Mouse (Mus musculus) heart, postnatal 36 days (tissue): Measurements from ENCODE around the gene Il17c. TPM values are rescaled to one million over a fixed set of nuclear protein-coding genes. Genes with fewer than 3 reads are reported as not detected.

Experiments used
- DNase-seq, 2 experiments: peaks; one replicate each; pipeline ENCODE4 v3.0.0; 2021 to 2022
- intact Hi-C: fragments of 180-260 bp; cut with DNase I; formaldehyde crosslinking; loops from one replicate; pipeline ENCODE4 v1.15.1; 2025
- microRNA-seq, 2 experiments: library from miRNA; unstranded; fragments of <30 nt; microRNA quantifications; one replicate each; pipeline ENCODE4 v1.2.0; 2021; ENCODE audit warnings: borderline number of aligned reads in 2 of 2
- total RNA-seq, 2 experiments: library from RNA; stranded (reverse); gene quantifications; 2 replicates each; pipeline ENCODE4 v1.2.3; 2021

Il17c gene
- total RNA-seq, 2 experiments from 2014 or later = not detected

DNA sequence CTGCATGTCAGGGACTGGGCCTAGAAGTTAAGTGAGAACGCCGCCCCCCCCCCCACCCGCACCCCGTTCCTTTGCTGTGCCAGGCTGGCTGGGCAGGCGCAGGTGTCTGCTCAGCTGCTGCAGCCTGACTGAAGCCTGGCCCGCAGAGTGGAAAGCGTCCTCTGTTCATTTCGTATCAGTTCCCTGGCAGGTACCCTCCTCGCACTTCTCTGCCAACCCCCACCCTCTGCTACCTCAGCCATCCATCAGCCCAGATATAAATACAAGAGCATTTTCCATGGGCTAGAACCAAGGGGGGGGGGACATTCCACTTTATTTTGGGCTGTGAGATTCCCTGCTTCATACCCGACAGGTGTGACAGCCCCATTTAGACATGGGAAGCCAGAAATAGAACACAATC is 30.3 kb downstream of the Il17c start:
- intact Hi-C loops = no loop called here
- peak in 1 of 2 experiments; percentile 38 for DNase-seq

DNA sequence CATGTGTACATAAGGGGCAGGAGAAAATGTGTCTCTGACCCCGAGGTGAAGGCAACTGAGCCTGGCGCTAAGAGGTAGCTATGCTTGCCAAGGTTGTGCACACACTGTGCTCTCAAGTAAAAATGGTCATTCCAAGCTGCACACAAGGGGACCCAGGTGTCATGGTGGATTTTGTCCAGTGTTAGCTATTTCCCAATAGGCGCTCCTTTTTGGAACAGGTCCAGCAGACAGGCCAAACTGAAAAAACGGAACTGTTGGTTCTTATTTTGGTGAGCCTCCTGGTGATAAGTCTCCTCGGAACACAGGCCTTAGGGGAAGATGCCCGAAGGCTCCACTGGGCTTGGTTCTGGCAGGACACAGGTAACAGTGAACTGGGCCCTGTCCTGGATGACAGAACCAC is 32.6 kb downstream of the Il17c start:
- DNase-seq = no peak
- intact Hi-C loops = no loop called here

DNA sequence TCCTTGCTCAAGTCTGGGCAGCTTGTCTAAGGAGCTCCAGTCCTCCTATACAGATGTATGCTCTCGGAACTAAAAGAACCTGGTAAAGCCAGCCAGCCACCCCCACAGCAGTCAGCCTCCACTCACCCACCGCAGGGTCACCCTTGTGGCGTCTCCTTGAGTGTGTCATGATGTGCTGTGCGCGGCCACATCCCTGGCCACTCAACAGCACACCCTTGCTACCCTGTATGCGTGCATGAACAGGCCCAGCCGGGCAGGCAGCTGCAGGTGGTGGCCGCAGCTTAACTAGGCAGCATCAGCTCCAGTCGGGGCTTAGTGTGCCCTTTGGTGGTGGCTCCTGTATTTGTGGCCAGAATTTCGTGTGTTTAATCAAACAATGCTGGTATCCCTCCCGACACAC is 35.4 kb downstream of the Il17c start:
- DNase-seq = no peak
- intact Hi-C loops = no loop called here

DNA sequence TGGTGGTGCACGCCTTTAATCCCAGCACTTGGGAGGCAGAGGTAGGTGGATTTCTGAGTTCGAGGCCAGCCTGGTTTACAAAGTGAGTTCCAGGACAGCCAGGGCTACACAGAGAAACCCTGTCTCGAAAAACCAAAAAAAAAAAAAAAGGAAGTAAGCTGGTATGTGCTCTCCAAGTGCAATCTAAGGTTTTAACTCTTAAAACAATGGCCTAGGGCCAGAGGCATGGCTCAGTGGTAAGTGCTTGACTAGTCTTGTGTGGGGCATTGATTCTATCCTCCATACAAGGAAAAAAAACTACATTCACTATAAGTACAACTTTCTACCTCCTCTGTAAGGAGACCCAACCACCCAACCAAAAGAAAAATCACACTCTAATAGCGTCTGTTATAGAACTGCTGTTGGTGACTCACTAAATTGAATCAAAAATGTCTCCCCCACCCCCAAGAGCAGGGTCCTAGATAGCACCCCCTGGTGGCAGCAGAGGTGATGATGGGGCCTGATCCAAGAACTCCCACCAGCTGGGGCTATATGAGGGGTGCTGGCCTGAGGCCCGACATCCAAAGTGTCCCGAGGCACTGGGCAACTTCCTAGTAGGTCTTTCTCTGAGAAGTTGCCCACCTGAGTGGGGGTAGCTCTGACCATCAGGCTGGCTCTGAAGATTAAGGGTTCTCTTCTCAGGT is 37.5 kb downstream of the Il17c start:
- DNase-seq = no peak
- intact Hi-C loops = no loop called here

DNA sequence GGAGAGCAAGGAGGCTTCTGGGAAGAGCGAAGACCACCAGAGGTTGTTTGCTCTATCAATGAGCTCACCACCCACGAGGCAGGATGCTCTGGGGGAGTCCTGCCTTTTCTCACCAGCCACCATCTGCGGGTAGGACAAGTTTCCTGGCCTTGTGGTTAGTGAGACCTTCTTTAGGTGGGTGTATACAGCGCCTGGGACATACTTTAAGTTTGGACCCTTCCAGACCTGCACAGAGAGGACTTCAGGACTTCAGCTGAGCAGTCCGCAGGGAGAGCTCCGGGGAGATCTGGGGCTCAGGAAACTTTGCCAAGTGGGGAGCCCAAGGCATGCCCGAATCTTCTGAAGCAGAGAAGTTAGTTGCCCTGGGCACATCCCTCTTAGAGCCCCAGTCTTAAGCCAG is 38.2 kb downstream of the Il17c start:
- intact Hi-C loops = no loop called here
- DNase-seq = no peak

DNA sequence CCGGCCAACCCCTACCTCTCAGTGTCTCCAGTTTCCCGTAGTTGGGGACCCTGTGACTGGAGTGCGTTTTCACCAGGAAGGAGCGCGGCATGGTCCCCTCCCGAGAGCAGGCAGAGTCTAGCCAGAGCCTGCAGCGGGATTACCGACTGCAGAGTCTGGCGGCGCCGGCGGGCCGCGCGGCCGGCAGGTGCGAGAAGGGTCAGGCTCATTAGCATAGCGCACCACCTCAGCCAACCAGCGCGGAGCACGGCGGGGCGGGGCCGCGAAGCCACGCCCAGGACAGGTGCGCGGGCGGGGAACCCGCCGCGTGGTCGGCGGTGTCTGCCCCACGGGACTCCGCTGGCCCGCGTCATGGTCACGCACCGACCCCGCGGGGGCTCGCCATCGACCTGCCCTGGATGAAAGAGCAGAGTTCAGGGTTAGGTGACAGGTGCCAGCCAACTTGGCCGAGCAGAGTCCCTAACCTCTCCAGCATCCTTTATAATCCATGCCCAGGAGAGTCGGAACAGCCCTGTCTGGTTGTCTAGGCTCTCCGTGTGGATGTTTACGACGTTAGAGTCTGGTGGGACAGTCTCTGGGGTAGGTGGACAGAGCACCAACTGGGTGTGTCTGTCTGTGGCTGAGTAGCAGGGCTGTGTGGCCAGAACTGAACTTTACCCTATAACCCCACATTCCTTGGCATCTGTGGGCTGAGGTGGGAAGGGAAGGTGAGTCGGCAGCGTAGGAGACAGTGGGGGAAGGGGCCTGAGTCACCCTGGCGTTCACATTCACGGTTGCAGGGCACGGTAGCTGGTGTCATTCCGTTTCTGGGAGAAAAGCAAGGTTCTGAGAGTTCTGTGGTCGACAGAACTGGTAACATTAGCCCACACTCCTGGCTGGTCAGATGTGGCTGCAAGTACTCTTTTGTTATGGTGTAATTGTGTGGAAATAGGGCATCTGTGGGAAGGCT is 39.0 kb downstream of the Il17c start, which contains the start of gene Snai3:
Snai3 (minus strand) TSS at position 210 of the 949 bp plus-strand sequence.
- intact Hi-C loops = no loop called here
- peak; percentile 30 to 55 for DNase-seq

DNA sequence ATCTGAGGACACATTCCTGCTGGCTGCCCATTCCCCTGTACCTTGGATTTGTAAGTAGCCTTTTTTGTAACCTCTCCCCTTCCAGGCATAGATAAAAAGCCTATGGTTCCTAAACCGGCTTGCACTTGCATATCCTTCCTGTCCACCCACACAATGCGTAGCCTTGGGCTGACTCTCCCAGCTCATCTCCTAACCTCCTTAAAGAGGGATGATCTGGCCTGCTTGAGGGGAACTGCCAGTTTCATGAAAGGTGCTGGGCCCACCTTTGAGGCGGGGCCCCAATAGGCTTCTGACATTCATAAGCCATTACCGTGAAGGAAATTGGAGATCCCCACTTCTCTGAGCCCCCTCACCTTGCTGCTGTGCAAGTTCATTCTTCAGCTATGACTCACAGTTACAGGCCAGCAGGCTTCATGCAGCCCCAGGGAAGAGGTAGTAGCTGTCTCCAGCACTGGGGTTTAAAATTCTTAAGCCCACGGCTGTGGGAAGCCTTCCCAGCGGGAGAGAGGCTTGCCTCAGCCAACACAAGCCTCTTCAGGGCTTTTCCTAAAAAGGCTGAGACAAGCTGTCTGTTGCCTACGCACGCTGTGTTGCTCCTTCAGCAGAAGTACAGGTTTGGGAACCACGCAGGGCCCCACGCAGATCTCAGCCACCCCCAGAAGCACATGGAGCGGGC is 39.8 kb downstream of the Il17c start:
- intact Hi-C loops = no loop called here
- DNase-seq = no peak

DNA sequence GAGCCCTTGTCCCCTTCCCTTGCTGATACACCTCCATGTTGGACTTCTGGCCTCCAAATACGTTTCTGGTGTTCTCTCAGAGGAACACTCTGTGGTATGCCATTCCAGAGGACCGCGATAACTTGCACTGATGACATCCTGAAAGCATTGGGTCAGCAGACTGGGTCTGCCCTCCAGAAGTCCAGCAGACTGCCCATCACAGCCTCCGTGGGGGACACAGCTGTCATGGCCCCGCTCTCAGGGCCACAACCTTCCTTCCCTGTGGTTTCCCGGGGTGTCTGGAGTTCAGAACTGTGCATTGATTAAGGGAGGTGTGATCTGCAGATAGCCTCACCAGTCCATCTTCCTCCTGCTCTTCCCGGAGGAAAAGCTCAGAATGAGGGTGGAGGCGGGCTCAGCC is 40.7 kb downstream of the Il17c start:
- intact Hi-C loops = no loop called here

DNA sequence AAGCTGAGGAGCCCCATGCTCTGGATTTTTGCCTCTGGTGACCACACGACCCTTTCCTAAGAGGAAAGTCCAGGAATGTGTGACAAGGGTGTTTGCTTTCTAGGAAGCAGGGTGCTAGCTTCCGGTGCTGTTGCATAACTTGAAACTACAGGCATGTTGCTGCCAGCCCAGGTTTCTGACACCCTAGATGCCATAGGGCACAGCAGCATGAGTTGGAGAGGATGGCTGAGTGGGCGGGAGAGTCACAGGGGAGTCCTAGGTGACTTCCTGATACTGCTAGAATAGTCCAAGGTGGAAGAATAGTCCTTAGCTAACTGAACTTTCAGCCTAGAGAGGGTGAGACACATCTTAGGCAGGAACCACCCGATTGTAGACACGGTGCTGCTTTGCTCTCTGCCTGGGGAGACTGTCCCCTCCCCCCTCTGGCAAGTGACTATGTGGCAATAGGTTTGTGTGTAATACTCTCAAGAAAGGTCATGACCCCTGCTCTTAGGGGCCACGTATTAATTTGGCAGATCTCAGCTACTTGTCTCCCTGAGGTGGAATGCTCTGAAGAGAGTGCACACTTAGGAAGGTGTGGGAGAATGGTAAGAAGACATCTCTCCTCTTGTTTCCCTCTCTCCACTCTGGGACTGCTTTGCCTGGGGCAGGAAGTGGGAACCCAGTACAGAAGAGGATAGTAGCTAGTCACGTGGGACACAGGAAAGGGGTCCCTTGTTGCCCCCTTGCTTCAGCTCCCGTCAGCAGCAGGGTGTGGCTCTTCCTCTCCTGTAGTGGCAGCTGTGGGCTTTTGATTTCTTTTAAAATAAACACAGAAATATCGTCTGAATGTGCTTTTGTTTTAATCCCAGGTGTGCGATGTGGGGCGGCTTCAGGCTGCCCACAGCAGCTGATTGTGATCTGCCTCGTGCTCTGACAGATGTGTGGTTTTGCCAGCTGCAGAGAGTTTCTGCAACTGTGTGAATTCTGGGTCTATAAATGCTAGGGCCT is 42.1 kb downstream of the Il17c start:
- DNase-seq = no peak
- intact Hi-C loops = no loop called here

More for the DNA sequence above, 40.7 kb downstream of the Il17c start:
- DNase-seq = no peak

DNA sequence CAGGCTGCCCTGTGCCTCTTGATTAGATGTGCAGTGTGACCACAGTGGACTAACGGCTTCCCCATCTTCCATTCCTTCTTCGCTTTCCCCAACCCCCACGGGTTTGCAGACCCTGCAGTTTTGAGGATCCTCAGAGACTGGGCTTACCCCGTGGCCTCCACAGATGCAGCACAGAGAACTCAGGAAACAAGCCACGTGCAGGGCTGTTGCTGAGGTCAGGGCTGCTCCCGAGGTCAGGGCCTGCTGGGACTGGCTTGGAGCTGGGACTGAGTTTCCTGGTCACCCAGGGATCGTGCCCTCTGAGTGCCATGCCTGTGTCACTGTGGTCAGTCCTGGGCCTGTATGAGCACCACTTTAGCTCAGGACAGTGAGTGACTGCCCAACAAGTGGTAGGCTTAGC is 43.2 kb downstream of the Il17c start:
- DNase-seq = no peak
- intact Hi-C loops = no loop called here

DNA sequence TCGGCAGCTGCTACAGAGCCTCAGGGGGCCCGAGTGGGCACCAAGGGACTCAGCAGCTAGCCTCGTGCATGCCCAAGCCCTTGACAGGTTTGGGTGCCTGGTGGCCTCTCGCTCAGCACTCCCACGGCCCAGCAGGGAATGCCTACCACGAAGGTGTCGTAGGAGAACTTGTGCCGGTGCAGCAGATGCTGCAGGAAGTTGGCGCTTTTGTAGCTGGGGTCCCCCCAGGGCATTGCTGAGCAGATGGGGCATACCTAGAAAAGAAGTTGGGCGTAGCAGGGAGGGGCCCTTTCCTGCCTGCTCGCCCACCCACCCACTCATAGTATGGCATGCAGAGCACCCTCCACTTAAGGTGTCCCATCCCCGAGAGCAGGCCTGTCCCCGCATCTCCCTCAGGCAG is 46.0 kb downstream of the Il17c start:
- intact Hi-C loops = no loop called here
- no peak for DNase-seq

DNA sequence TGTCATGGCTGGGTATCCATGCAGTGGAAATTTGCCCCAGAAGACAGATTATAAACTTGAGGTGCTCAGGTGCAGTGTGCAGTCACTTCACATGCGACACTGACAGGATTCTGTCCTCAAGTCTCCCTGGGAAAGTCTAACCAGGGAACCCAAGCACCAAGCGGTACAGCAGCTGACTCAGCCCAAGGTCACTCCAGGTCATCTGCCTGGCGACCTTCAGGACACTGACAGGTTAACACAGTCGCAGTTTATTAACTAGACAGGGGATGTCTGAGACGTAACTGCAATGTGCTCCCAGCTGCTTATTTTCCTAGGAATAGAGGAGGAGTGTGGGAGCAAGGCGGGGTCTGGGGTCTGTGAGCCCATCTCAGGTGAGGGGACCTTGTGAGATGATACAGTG is 47.6 kb downstream of the Il17c start:
- DNase-seq = no peak

DNA sequence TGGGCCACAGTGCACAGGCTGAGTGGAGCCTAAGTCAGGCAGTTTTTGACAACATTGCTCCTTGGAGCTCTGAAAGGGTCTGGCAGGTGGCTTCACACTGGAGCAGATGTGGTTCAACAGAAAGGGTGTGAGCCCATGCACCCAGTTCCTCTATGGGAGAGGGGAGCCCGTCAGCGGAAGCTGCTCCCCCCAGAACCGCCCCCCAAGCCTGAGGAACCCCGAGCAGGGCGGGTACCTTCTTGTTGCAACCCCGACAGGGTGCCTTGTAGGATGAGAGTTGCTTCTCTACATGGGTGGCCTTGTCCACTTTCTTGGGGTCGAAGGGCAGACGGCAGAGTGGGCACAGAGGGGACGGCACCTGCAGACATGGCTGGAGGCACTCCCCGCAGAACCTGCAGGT is 48.1 kb downstream of the Il17c start:
- no peak for DNase-seq
- intact Hi-C loops = loop anchor here (10.0 kb wide), 1 partner anchor 755 kb away; the partner anchor contains the start of gene Cdk10

More for the DNA sequence above, 47.6 kb downstream of the Il17c start:
- intact Hi-C loops = no loop called here

DNA sequence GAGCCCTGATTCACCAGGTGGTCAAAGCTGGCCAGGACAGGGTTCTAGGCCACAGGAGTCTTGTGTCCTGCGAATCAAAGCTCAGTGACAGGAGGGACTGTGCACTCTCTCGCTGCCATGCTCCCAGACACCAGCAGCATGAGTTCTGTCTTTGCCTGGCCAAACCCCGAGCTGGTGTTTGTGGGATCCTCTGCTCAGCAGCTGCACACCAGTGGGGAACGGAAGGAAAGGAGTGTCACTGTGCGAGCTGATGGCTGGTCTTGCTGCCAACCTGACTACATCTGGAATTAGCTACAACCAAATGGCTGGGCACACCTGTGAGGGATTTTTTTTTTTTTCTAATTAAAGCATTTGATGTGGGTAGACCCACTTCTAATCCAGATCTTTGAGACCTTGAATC is 48.9 kb downstream of the Il17c start:
- intact Hi-C loops = loop anchor here (10.0 kb wide), 1 partner anchor 754 kb away; the partner anchor contains the start of gene Cdk10
- DNase-seq = no peak

Small RNAs within 50 kb of the gene (microRNA-seq; reads per million reads assigned to microRNA genes)
- gene Gm24366 = 0 reads per million in 2 experiments

Other genes starting within 250 kb of the Il17c start
- gene Zfpm1, start 139.9 kb upstream of the Il17c start, total RNA-seq = 10 to 100 TPM; 23.1 to 30.0 TPM
- gene Trhr2, start 61.3 kb upstream of the Il17c start, total RNA-seq = not detected
- gene Zc3h18, start 45.4 kb upstream of the Il17c start, total RNA-seq = 10 to 100 TPM; 21.4 to 23.0 TPM
- 10 to 100 TPM; 40.4 to 42.1 TPM for gene Cyba, start 10.9 kb downstream of the Il17c start, total RNA-seq
- gene Mvd, start 21.4 kb downstream of the Il17c start, total RNA-seq = 1 to 10 TPM; 4.5 to 5.5 TPM
- 1 to 10 TPM; 2.2 to 5.0 TPM for gene Snai3, start 38.7 kb downstream of the Il17c start, total RNA-seq
- gene Rnf166, start 54.0 kb downstream of the Il17c start, total RNA-seq = 10 to 100 TPM; 37.3 to 40.0 TPM
- gene Ctu2, start 54.1 kb downstream of the Il17c start, total RNA-seq = 10 to 100 TPM in 1 of 2 experiments, 1 to 10 TPM in 1; 7.1 to 10.7 TPM
- gene Piezo1, start 129.3 kb downstream of the Il17c start, total RNA-seq = 10 to 100 TPM; 18.8 to 21.6 TPM
- gene Cdt1, start 146.0 kb downstream of the Il17c start, total RNA-seq = 1 to 10 TPM; 2.4 to 2.5 TPM
- 10 to 100 TPM; 29.8 to 38.9 TPM for gene Aprt, start 154.9 kb downstream of the Il17c start, total RNA-seq
- gene Galns, start 189.4 kb downstream of the Il17c start, total RNA-seq = 1 to 10 TPM; 3.1 to 3.5 TPM
- 10 to 100 TPM; 65.8 to 67.9 TPM for gene Trappc2l, start 189.6 kb downstream of the Il17c start, total RNA-seq
- not detected for gene Pabpn1l, start 200.7 kb downstream of the Il17c start, total RNA-seq